Comparison of ENCODE assay signal across 8 mouse cellular contexts in the genomic region with DNA sequence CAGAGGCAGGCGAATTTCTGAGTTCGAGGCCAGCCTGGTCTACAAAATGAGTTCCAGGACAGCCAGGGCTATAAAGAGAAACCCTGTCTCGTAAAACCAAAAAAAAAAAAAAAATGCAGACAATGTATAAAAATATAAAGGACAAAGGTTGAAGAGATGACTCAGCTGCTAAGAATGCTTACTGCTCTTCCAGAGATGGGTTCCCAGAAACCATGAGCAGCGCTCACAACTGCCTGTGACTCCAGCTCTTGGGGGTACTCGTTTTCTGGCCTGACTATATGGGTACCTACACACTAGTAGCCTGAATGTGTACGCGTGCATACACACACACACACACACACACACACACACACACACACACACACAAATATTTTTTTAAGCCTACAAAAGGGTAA. TPM values are rescaled to one million over a fixed set of nuclear protein-coding genes. Genes with fewer than 3 reads are reported as not detected.
A peak's percentile ranks its signal among the peaks of the same experiment; 100 is the strongest.
DNase-seq lines count a peak whose midpoint lies in the region; TF ChIP-seq lines count a peak whose summit lies in the region.
"Not testable (repeated sequence)": the region's sequence is repeated elsewhere in the genome, so short reads cannot be mapped to it uniquely, and the experiment has no call there.
"Had no signal": no experiment of that assay in that cellular context is flagged by ENCODE, and none has a peak within 500 bp of the region (broad histone marks: within the 10 kb centered on the region; RNA-seq: fewer than 3 reads in every experiment).

No protein-coding gene starts in this region.

- peaks cover 10% of the 10 kb centered on the region for H3K4me1 ChIP-seq in embryonic fibroblast, embryonic 13.5 days (ENCODE audit: control insufficient read depth, insufficient read depth, low read length)

- DNase-seq in 3T3-L1 (ENCODE audit: low read depth, low spot score) (peak; percentile 92), adipocyte (ENCODE audit: low spot score) (peak; percentile 20)

- H3K36me3 ChIP-seq in macrophage (ENCODE audit: inconsistent target): not testable (repeated sequence)

- not testable (repeated sequence) for H3K4me3 ChIP-seq in embryonic fibroblast, embryonic 13.5 days (ENCODE audit: insufficient read depth, low read length); macrophage (ENCODE audit: inconsistent target)

- WGBS in macrophage (ENCODE audit: missing documents): 92% methylated on average over 4 of the region's 7 CpGs

- H3K79me2 ChIP-seq in macrophage (ENCODE audit: inconsistent target): not testable (repeated sequence)

- not testable (repeated sequence) for TF ChIP-seq CTCF in embryonic fibroblast, embryonic 13.5 days (IDR thresholded peaks at IDR 0.05; ENCODE audit: borderline replicate concordance, insufficient read depth, low read length)

- not testable (repeated sequence) for TF ChIP-seq POLR2A in embryonic fibroblast, embryonic 13.5 days (IDR thresholded peaks at IDR 0.05; ENCODE audit: low read depth, low read length)

- peak overlapping the region; percentile 90 for H3K27ac ChIP-seq in embryonic fibroblast, embryonic 13.5 days (ENCODE audit: insufficient read depth, low read length)
- peak overlapping the region; percentile 49 for H3K27ac ChIP-seq in macrophage

RNA-seq across cellular contexts. Expression of a gene that starts 32.3 kb away (rescaled TPM):
- polyA plus RNA-seq in embryonic fibroblast, embryonic 13.5 days (2011; ENCODE audit: insufficient read length, low read depth, missing spikeins): 0.92 and 0.93 TPM in 2 replicates
- 1 to 10 TPM in 2 of 26 experiments, under 1 TPM in 4, not detected in 20; 0.21 to 1.2 (median 0.73) TPM for total RNA-seq in macrophage (2018; cell fraction: chromatin; rRNA removed)
- under 1 TPM in 20 of 26 experiments, not detected in 6; 0.07 to 0.68 (median 0.23) TPM for total RNA-seq in macrophage (2018; cell fraction: cytosol; rRNA removed)
- total RNA-seq in macrophage (2018; cell fraction: nucleus; rRNA removed): under 1 TPM in 5 of 26 experiments, not detected in 21; 0.28 to 0.92 (median 0.40) TPM
- polyA plus RNA-seq in macrophage (2018): 0.33 to 0.56 TPM in 2 of 3 replicates, not detected in the other
- total RNA-seq: MEL had no signal
- polyA plus RNA-seq: activated CD4-positive, CD25-positive, alpha-beta regulatory T cell, adult 4 months; adrenal gland, adult 2 months; erythroblast, embryonic 14.5 days had no signal
